Mouse (Mus musculus) 3134 (cell line): ENCODE results near the gene Agps.
A peak's percentile ranks its signal among the peaks of the same experiment; 100 is the strongest.

Experiments used
- DNase-seq: peaks from one replicate; pipeline ENCODE4 v3.0.0-alpha.2; 2011; ENCODE audit warnings: low spot score; ENCODE audit not compliant: insufficient read length; ENCODE audit errors: extremely low read depth

The Agps gene

DNA sequence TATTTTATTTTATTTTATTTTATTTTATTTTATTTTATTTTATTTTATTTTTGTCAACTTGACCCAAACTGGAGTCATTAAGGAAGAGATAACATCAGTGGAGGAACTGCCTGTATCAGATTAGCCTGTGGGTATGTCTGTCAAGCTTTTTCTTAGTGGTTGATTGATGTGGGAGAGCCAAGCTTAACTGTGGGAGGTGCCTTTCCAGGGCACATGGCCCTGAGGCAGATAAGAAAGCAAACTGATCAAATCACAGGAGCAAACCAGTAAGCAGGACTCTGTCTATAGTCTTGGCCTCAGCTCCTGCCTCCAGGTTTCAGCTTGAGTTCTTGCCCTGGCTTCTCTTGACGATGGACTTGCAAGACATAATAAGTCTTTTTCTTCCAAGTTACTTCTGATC is 6.4 kb upstream of the Agps start:
- DNase-seq: no peak

DNA sequence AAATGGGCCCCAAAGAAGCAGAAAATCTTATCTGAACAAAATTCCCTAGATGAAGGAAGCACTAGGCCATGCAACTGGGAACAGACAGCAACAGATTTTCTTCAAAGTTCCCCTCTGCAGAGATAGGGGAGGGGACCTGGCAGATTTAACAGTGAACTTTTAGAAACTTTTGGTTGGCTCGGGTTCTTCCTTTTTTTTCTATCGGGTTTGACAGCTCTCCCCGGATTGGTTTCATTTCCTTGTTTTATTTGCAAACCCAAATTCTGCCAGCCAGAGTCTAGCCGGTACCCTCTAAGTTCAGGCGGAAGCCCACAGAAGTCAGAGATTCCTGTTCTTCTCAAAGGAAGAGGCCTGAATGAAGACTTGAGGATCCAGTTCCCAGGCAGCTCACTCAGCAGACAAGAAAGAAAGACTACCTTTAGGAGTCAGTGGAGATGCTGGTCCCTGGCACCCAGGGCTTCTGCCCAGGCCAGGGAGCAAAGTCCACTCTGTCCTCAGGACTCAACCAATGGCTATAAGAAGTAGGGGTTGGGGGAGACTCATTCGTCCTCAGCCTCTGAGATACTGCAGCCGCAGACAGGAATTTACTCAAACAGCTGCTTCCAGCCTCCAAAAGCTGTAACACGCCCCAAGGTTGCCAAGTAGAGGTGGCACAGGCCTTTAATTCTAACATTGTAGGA is 2.9 kb upstream of the Agps start:
- no peak for DNase-seq

DNA sequence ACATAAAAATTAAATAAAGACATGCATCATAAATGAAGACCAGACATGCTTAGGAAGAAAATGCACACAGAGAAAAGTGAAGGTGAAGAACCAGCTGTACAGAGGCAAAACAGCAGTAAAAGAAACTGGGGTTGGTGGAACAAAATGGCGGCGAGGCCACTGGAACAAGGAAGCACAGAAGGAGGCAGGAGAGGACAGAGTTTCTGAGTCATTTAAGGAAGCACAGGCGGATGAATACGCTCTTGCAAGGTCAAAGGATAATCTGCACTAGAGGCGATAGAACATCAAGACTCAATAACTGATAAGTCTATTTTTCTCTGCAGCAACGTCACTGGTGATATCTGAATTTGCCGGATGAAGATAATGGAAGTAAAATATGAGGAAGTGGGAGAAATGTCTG is 1.7 kb upstream of the Agps start:
- DNase-seq: no peak

DNA sequence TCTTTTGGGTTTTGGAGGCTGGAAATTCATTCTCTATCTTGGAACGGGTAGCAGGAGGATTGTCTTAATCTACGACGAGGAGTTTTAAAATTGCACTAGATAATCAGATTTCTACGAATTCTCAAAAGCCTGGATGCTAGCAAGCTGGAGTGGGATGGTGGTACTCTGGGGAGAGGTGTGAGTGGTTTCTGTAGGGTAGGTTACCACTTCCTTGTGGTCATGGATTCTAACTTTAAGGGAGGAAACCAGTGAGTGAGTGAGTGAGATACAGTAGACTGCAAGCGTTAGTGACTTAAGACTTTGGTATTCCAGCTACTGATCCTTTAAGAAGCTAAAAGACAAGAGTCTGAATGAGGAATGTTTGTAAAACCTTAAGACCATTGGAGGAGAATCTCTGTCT is 804 bp downstream of the Agps start:
- peak; percentile 19 for DNase-seq

DNA sequence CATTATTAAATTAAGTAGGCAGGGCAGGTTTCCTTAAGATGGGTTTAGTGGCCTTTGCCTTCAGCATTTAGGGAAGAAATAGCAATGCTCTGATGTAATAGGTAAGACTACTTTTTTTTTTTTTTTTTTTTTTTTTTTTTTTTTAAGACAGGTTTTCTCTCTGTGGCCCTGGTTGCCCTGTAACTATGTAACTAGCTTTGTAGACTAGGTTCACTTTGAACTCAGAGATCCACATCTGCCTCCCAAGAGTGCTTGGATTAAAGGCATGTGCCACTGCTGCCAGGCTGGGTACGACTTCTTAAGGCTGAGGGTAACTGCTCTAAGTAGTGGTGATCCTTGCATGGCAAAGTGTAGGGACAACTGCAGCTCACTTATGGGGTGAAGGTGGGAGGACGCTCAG is 2.5 kb downstream of the Agps start:
- no peak for DNase-seq

DNA sequence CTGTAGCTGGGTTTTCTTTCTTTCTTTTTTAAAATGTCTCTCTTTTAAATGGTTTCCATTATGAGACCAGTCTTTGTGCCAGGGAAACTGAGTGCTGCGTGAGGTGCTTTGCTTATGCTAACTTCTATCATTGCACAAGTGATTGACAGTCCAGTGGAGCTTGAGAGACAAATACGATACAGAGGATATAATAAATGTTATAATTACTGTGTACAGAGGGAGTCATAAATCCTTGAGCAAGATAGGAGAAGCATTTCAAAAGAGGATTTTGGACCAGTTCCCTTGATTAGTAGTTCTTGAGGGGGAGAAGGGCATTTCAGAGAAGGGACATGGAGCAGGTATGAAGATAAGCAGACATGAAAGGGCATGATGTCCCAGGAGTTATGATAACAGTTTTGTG is 10.3 kb downstream of the Agps start:
- no peak for DNase-seq

DNA sequence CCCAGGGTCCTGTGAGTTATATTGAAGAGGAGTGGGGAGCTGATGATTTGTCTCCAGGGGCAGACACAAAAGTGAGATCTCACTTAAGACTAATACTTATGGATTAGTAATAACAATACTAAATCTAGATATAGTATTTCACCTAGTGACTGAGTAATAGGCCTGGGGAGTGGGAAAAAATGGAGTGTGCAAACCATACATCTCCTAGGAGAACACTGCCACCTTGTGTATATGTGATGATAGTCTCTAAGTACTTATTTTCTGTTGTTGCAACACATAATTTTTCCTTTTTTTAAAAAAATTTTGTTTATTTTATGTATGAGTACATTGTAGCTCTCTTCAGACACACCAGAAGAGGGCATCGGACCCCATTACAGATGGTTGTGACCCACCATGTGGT is 15.7 kb downstream of the Agps start:
- no peak for DNase-seq

DNA sequence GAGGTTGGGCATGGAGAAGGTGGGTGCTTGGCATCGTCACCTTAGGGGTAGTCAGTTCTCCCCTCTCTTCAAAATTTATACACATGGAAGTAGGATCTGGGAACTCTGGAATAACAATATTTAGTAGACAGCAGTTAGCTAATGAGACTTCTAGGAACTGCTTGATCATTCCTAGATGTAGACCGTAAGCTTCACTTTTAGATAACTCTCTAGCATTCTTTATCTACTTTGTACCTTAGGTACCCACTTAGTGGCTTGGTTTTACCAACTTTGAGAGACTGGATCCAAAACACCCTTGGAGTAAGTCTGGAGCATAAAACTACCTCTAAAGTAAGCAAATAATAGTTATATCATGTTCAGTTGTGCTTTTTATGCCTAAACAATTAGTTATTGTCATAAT is 20.5 kb downstream of the Agps start:
- DNase-seq: no peak

DNA sequence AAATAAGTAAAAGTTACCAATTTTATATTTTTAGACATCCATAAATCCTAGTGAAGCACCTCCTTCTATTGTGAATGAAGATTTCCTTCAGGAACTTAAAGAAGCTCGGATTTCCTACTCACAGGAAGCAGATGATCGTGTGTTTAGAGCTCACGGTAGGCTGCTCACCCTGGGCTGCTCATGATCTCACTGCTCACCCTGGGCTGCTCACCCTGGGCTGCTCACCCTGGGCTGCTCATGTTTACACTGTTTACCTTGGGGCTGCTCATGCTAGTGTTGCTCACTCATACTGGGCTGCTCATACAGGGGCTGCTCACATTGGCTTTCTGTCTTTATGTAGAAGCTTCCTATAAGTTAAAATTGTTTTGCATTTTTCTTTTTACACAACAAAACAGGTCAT is 22.2 kb downstream of the Agps start:
- no peak for DNase-seq

DNA sequence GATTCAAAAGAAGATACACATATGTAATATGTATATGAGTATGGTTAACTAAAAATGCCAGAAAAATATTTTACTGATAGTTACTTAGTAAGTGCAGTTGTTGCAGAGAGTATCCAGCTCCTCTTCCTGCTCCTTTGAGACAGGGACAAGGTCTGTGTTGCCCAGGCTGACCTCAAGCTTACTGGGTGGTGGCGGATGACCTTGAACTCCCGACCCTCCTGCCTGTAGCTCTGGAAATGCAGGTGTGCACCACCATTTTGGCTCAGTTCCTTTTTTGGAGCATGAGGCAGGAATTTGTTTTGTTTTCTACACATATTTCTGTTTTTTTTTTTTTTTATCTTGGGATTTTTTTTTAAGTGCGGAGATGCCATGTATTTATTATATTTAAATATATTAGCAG is 29.1 kb downstream of the Agps start:
- no peak for DNase-seq

DNA sequence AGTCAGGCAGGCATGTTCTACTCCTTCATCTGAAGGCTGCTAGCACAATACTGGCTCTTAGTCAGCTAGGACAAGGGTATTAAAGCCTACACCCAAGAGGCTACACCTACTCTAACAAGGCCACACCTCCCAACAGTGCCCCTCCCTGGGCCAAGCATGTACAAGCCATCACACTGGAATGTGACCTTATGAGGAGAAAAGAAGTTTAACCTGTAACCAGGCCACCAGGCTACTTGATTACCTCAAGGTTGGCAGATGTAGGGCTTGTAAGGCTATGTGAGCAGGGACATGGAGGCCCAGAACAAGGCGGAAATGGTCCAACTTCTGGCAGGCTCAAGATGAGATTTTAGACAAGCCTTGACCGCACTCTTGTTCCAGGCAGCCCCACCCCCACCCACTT is 37.6 kb downstream of the Agps start:
- no peak for DNase-seq

DNA sequence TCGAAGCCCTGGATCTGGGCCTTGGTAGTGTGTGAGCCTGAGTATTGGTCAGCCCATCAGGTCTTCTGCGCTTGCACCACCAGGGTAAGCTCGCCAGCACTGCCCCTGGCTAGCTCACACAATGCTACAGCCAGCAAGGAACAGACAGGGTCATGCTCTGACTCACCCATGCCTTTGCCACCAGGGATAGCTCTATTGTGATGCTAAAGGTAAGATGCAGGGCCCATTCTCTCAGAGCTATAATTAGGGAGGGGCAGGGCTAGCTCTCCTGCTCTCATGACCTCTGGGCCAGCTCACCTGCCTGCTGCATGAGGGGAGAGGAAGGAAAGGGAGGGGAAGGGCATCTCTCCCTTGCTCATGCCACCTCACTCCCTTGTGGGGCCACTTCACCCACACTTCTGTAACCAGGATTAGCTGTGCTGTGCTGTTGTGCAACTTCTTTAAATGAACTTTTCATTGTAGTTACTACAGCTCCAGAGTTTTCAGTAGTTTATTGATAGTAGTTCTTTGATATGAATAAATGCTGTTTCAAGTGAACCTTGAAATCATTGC is 42.1 kb downstream of the Agps start:
- no peak for DNase-seq

DNA sequence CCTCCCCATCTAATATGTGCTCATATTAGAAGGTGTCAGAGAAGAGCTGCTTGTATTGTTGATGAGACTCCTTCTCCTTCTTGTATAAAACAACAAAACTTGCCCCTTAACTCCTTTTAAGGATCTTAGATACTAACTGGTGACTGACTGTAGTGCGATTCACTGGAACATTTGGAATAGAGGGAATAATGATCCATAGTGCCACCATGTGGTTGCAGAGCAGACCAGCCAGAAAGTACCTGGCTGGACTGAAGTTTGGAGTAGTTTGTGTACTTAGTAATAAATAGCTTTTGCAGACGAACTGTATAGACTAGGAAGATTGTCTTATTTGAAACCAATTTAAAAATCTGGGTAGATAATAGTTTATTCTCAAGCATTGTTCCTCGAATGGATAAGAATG is 47.8 kb downstream of the Agps start:
- DNase-seq: no peak

DNA sequence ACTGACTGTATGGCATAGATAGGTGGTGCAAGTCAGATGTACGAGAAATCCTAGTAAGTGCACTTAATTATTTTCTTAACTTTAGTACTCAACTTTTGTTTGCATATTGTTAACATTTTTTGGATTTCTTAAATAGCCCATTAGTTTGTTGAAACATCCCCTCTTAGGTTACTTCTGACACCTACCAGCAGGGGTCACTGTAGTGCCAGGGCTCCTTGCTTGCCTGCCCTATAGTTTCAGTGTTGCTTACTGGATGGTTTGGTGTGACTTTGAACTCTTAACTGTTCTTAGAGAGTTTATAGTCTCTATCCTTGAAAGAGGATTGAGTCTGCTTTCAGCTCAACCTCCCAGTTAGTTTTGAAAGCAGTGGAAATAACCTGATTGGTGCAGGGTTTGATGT is 51.6 kb downstream of the Agps start:
- DNase-seq: peak; percentile 12

DNA sequence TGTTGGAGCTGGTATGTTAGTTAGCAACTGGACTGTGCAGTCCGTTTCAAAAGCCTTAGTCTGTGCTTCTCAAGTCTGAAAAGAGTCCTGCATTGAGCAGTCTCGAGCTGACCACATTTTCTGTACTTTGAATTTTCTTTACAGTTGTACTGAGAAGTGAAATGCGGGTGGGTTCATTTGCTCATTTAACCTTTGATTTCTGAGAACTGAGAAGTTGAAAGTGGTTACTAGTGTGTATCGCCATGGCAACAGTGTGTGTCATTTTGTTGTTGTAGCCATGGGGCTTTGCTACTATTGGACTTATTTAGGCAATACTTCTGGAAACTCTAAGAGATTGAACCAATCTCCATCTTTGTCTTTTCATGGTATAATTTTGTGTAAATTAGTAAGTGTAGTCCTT is 60.0 kb downstream of the Agps start:
- no peak for DNase-seq

DNA sequence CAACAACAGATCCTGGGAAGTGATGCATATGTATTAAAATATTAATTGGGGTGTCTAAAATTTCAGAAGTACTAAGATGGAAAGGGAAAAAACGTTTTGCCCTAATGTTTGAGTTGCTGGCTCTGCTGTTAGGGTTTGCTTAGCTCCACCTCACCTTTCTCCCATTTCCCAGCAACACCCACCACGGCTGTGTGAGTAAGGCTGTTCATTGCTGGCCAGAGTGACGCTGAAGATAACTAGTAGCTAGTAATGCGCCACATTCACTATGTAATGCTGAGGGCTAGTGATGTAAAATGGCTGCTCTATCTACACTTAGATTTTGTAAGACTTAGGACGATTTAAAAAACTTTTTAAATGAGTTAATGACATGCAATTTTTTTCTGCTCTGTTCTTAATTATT is 63.7 kb downstream of the Agps start:
- no peak for DNase-seq

DNA sequence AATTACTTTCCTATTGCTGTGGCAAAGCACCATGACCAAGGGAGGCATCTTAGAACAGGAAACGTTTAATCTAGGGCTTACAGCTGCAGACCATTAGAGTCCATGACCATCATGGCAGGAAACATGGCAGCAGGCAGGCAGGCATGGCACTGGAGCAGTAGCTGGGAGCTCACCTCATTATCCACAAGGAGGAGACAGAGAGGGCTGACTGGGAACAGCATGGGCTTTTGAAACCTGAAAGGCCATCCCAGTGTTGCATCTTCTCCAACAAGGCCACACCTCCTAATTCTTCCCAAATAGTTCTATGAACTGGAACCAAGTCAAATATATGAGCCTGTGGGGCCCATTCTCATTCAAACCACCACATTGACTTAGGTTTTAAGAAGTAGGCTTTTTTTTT is 68.3 kb downstream of the Agps start:
- DNase-seq: no peak

DNA sequence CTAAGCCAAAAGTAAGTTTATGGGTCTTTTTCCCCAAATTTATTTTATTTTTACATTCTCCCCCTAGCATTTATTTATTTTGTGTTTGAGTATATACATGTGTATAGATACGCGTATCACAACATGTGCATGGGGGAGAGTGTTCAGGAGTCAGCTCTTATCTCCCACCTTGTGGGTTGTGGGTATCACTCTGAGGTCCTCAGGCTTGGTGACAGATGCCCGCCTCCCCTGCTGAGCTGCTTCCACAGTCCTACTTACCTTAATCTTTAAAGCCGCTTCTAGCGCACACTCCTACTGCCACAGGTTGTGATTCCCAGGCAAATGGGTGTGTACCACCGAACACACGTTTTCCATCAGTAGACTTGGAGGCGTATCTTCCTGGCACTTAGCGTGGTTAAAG is 69.9 kb downstream of the Agps start:
- no peak for DNase-seq

DNA sequence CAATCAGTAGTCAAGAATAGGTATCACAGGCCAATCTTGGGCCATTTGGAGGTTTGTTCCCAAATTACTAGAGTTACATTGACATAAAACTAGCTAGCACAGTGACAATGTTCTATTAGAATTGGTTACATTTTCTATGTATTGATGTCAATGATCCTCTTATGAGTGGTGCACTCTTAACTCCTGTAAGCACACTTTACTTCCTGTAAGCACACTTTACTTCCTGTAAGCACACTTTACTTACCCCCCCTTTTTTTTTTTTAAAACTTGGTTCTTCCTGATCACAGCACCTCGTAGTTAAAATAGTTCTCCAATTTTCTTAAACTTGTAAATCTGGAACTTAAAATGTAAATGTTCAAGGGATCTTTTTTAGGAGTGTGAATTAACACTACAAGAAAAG is 75.2 kb downstream of the Agps start:
- DNase-seq: no peak

DNA sequence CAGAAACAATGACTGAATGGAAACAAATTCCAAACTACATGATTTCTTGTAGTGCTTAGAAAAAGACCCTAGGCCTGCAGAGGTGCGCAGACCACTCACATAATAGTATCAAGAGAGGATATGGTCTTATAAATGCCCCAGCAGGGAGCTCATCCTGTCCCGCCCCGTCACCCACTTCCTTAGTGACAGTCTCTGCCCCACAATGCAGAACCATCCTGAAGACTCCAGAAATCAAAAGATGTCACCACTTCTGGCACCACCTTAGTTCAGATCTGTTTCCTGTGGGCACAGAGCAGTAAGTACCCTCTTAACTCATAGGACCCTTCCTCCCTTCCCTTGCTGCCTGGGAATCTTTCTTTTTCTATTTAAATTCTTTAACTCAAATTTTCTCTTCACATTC is 83.1 kb downstream of the Agps start:
- DNase-seq: no peak

DNA sequence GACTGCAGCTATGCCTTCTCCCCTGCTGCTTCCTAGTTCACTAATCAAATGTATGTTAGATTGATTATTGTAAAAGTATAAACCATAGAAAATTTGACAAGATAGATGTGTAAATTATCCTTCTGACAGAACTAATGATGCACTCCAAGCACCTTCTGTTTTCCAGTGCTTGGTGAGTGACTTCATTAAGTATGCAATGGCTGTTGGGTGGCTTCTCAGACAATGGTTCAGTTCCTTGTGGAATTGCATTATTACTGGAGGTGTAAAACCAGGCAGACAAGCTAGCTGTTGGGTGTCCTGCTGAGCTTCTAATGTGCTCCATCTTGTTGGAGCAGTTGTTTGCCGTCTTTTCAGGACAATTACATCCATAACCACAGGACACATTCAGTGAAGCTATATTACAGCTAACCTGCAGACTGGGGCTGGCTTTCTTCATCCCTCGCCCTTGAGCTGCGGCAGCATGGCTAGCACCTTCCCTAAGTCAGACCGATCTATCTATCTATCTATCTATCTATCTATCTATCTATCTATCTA is 91.9 kb downstream of the Agps start:
- no peak for DNase-seq

DNA sequence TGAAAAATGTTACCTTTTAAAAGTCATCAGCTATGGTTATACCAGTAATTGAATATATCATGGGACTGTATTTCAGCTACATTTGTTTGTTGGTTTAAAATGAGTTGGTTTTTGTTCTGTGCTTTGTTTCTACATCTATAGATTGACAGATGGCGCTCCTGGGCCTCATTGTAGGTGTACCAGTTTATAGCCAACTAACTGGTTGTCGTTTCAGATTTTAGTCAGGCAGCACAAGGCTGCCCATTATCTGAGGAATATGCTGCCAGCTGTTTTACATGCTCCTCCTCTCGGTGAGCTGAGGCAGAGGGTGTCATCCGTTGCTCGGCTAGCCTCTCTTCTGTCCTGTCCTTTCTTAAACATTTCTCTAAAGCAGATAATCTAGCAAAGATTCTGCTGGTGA is 94.1 kb downstream of the Agps start:
- DNase-seq: no peak

DNA sequence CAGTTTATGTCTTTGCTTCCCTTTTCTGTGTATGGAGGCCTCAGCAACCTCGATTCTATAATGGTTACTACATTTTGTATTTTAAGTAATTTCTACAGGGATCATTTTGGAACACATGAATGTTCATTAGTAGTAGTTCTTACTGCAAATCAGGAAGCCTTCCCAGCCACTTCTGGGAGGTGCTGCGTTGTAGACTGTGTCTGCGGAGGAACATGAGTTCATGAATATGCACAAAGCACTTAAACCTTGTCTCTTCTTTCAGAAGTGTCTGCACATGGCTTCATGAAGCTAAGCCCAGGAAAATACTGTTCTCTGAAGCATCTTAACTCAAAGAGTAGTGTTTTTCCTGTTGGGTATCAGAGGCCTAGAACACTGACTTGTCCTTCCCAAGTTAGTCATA is 96.0 kb downstream of the Agps start:
- no peak for DNase-seq
